Mouse (Mus musculus) erythroblast, embryonic 14.5 days (primary cell): ENCODE data around the gene Fbxw5. TPM values are rescaled to one million over a fixed set of nuclear protein-coding genes. Genes with fewer than 3 reads are reported as not detected.

Source experiments
- H3K27me3 ChIP-seq: 2 replicates; pipeline ENCODE4 v1.6.1; 2012; ENCODE audit warnings: inconsistent platforms; ENCODE audit not compliant: control insufficient read depth
- H3K36me3 ChIP-seq: 2 replicates; pipeline ENCODE4 v1.6.1; 2012; ENCODE audit warnings: mild to moderate bottlenecking, inconsistent platforms; ENCODE audit not compliant: control insufficient read depth
- H3K4me1 ChIP-seq: 2 replicates; pipeline ENCODE4 v1.6.1; 2012; ENCODE audit warnings: inconsistent platforms; ENCODE audit not compliant: control insufficient read depth
- H3K4me3 ChIP-seq: replicated peaks from 2 replicates; pipeline ENCODE3; 2012; ENCODE audit warnings: moderate library complexity, mild to moderate bottlenecking, inconsistent platforms
- H3K9me3 ChIP-seq: 2 replicates; pipeline ENCODE4 v1.6.1; 2012; ENCODE audit warnings: low read length, inconsistent platforms, mixed read lengths; ENCODE audit not compliant: control insufficient read depth
- GATA1 ChIP-seq: IDR thresholded peaks from 2 replicates; pipeline ENCODE4 v1.6.1; 2012; ENCODE audit warnings: low read length, inconsistent platforms, mixed read lengths
- TAL1 ChIP-seq: IDR thresholded peaks from 3 replicates; pipeline ENCODE4 v1.6.1; 2012; ENCODE audit warnings: low read length, inconsistent platforms, mixed read lengths
- polyA plus RNA-seq: library from polyadenylated mRNA; stranded (reverse); fragments of >175 nt; gene quantifications from 2 replicates; pipeline ENCODE4 v1.2.3, GENCODE M21; 2012

The Fbxw5 gene
- 3.9 and 4.7 TPM in 2 replicates for polyA plus RNA-seq

DNA sequence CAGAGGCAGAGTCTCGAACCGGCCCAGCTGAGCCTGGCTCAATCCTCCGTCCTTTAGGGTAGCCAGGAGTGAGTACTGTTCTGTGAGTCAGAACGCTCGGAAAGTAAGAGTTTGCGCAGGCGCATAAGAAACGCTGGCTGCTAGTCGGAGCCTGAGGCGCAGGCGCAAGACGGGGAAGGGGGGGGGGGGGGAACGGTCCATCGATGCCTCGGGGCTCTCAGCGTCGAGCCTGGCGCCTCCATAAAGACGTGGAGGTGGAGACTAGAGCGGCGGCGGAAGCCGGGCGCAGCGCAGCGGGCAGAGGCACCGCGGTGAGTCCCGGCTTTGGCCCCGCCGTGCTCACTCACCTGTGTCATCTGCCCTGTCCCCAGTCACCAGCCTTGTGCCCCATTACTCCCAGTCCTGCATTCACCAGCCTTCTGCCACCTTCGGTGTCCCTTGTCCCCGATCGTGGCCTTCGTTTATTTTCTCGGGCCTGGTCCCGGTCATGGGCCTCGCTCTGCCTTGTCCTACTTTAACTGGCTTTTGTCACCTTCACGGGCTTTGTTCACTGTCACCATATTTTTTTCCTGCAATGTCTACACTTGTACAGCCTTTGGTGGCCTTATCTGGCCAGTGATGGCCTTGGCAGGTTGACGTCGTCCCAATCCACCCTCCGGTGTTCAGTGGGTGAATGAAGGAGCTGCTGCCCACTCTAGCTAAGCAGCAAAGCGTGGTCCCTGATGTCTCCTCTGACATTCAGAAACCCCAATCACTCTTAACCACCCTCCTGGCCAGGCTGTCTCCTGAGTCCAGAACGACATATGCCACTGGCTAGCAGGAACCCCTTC is at the start of gene Fbxw5:
Gene Fbxw5 (plus strand): TSS at position 175 of the 830 bp plus-strand sequence.
- Histone ChIP-seq H3K27me3 (no peaks in the 10 kb centered on the region), H3K9me3 (no peaks in the 10 kb centered on the region), H3K36me3 (peaks cover 43% of the 10 kb centered on the region), H3K4me1 (peaks cover 64% of the 10 kb centered on the region), H3K4me3 (peak within 1 kb of the TSS; percentile 72)
- no peak for TF ChIP-seq GATA1

DNA sequence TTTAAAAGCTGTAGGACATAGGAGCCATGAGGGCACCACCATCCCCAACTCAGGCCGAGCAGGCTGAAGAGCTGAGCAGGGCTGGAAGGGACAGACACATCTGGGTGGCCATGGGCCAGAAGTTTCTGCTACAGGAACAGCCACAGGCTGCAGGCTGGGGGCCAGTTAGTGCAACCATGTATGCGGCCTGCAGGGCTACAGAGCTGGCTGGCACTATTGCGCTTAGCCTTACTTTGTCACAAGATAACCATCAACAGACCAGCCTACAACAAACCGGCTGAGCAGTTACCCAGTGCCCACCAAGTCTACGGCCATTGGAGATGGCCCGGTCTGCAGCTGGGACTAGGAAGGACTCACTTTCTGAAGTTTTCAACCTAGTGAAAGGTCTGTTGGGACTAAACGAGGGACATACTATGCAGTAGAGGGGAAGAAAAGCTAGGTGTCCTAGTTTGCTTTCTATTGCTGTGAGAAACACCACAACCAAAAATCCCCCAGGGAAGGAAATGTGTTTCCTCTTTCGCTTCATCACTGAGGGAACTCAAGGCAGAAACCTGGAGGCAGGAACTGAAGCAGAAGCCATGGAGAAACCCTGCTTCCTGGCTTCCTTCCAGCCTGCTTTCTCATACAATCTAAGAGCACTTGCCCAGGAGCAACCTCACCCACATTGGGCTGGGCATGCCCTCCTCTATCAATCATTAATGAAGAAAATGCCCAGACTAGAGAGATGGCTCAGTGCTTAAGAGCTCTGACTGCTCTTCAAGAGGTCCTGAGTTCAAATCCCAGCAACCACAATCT is 49.5 kb upstream of the Fbxw5 start:
- Histone ChIP-seq H3K36me3 (no peaks in the 10 kb centered on the region; the same call in 1 of the 2 replicates), H3K27me3 (no peaks in the 10 kb centered on the region), H3K9me3 (no peaks in the 10 kb centered on the region), H3K4me1 (no peaks in the 10 kb centered on the region; the same call in 1 of the 2 replicates), H3K4me3 (no peak overlapping the region)
- TF ChIP-seq GATA1 (no peak), TAL1 (no peak)

DNA sequence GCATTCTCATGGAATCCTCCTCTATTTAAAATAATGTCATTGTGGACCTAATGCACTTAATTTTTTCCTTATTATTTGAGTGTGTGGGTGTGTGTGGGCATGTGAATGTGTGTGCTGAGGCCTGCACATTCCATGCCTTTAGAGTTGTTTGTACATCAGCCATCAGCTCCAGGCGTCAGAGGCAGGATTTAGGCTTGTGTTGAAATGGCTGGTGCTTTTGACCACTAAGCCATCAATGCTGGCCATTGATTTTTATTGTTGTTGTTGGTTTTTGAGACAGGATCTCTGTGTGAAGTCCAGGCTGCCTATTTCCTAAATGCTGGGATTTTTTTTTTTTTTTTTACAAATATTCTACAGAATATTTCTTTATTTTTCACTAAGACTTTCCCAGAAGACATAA is 47.6 kb upstream of the Fbxw5 start:
- TF ChIP-seq GATA1: no peak
- TF ChIP-seq TAL1: no peak
- no peaks in the 10 kb centered on the region for H3K27me3 ChIP-seq
- peaks cover 4% of the 10 kb centered on the region for H3K36me3 ChIP-seq
- peaks cover 13% of the 10 kb centered on the region for H3K4me1 ChIP-seq
- no peak overlapping the region for H3K4me3 ChIP-seq
- no peaks in the 10 kb centered on the region for H3K9me3 ChIP-seq

DNA sequence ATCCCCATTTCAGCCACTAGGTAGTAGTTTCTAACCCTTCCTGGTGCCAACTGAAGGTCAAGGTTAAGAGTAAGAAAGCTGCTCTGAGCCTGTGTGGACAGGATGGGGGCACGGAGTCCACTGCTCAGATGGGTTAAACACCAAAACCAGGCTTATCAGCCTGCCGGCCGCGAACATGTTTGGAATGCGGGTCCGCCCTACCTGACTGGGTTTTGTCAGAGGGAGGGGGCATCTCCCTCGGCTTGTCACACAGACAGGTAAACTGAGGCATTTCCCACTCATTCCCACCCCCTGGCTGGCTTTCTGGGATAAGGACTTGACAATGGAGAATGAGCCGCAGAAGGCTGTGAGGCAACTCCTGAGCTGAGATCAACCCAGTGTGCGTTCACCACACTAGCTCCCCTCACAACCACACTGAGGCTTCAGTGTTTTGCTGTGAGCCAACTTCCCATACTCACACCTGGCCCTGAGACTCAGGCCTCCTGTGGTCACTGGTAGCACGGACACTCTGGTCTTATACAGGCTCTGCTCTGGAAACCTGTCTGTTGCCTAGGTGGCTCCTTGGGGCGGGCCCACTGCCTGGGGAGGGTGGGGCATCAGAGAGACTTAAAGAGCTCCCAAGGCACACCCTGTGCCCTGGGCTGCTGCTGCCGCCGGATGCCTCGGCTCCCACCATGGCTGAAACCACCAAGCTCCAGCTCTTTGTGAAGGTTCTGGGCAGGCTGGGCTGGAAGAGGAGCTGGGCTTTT is 44.2 kb upstream of the Fbxw5 start, which contains the start of gene Clic3:
Gene Clic3 (plus strand): TSS at position 634 of the 749 bp plus-strand sequence.
- TF ChIP-seq TAL1 (no peak), GATA1 (no peak)
- Histone ChIP-seq H3K4me1 (peaks cover 44% of the 10 kb centered on the region), H3K36me3 (peaks cover 18% of the 10 kb centered on the region), H3K27me3 (no peaks in the 10 kb centered on the region), H3K9me3 (no peaks in the 10 kb centered on the region), H3K4me3 (no peak within 1 kb of the TSS)

DNA sequence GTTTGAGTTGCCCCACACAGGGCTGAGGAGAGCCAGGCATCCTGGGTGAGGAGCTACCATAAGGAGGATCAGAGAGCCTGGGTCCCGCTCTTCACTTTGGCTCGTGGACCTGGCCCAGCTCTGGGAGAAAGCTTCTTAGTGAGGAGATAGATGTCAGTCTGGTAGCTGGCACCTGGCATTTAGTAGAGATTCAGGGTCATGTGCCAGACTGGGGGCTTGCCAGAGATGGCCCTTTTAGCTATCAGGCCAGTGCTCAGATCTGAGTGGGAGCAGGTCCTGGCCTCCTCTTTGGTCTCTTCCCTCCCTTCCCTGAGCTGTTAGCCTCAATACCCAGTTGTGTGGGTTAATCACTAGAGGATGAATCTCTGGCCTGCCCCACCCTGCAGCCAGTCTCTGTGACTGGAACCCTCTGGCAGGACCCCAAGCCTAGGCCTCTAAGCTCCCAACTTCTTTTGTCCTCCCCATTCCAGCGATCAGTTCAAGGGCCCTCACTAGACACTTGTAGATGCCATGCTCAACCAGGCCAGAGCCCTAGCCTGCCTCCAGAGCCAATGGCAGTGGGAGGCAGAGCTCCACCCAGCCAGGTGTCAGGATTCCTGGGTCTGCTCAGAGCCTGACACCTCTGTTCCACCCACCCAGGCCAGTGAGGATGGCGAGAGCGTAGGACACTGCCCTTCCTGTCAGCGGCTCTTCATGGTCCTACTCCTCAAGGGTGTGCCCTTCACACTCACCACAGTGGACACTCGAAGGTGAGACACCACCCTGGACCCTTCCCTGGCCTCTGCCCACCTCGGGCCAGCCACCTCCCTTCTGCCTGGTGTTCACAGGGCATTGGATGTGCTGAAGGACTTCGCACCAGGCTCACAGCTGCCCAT is 43.3 kb upstream of the Fbxw5 start:
- Histone ChIP-seq H3K27me3 (no peaks in the 10 kb centered on the region), H3K36me3 (peaks cover 18% of the 10 kb centered on the region), H3K9me3 (no peaks in the 10 kb centered on the region), H3K4me1 (peaks cover 46% of the 10 kb centered on the region), H3K4me3 (no peak overlapping the region)
- no peak for TF ChIP-seq TAL1
- TF ChIP-seq GATA1: no peak

DNA sequence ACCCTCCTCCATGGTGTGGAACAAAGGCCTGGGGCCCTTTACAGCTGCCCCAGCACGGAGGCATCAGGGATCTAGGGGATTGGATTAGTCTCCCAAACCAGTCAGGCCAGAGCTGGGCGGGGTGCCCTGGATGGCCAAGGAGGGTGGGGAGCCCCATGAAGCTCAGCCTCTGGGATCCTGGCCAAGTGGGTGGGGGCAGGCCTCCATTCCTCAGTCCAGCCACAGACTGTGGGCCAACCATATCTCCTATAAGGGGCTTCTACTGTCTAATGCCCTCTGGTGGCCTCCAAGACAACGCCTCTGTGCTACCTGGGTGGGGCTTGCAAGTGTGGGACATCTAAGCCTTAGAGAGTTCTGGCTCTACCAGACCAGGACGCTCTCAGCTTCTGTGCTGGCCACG is 41.6 kb upstream of the Fbxw5 start:
- Histone ChIP-seq H3K4me1 (peaks cover 46% of the 10 kb centered on the region), H3K27me3 (no peaks in the 10 kb centered on the region), H3K36me3 (peaks cover 18% of the 10 kb centered on the region), H3K9me3 (no peaks in the 10 kb centered on the region), H3K4me3 (no peak overlapping the region)
- no peak for TF ChIP-seq TAL1
- no peak for TF ChIP-seq GATA1

DNA sequence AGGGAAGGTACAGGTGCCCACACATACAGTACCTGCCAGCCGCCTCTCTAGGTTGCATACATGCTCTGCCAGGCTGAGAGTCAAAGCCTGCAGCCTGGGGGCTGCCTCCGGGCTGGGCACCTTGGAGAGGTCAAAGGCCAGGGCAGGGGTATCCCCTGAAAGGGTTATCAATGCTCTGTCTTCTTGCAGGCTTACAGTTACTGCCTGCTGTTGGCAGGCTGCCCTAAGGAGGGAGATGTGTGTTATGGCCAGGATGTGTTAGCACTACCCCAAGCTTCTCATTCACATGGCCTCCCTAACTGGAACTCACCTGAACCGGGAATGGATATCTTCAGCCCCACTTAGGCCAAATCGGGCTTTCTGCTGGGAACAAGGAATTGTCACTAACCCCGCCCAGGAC is 40.4 kb upstream of the Fbxw5 start:
- peaks cover 46% of the 10 kb centered on the region for H3K4me1 ChIP-seq
- TF ChIP-seq GATA1: no peak

More for the DNA sequence above, 40.4 kb upstream of the Fbxw5 start:
- Histone ChIP-seq H3K36me3 (peaks cover 18% of the 10 kb centered on the region), H3K9me3 (no peaks in the 10 kb centered on the region), H3K27me3 (no peaks in the 10 kb centered on the region), H3K4me3 (peak overlapping the region; percentile 72)
